Mouse (Mus musculus): Measurements from ENCODE around the gene Gm17720.

- no peak for TF ChIP-seq CTCF (IDR thresholded peaks at IDR 0.05; ENCODE audit: low read depth)
- TF ChIP-seq EP300 (IDR thresholded peaks at IDR 0.05; ENCODE audit: low read depth) = no peak
Measured at GRCm38 (mm10) chr8:110100907-110101306, 1.6 kb downstream of the Gm17720 start, which contains the start of gene Gm21964.
